18 mouse cellular contexts compared by ENCODE assay signal in the genomic region with DNA sequence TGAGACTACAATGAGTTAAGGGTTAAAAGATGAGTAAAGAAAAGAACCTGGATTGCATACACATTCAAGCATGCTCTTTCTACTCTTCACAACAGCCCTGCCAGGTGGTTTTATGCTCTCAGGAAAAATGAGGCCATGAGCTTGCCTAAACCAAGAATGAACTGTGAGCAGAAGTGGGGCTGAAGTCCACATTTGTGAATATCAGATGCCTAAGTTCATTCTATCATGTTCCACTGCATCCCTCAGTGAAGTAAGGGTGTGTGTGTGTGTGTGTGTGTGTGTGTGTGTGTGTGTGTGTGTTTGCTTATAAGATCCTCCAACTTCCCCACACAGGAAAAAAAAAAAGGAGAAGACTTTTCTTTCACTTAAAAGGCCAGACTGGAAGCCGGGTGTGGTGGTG. TPM values are rescaled to one million over a fixed set of nuclear protein-coding genes. Genes with fewer than 3 reads are reported as not detected.
DNase-seq lines count a peak whose midpoint lies in the region; ATAC-seq lines count a peak whose summit lies in the region.
"Had no signal": no experiment of that assay in that cellular context is flagged by ENCODE, and none has a peak within 500 bp of the region (broad histone marks: within the 10 kb centered on the region; RNA-seq: fewer than 3 reads in every experiment).

No protein-coding gene starts in this region.

- no peak overlapping the region for H3K4me3 ChIP-seq in intestine, embryonic 16.5 days (ENCODE audit: low read length)
- no peak overlapping the region for H3K4me3 ChIP-seq in hindbrain, embryonic 10.5 days
- H3K4me3 ChIP-seq: embryonic facial prominence, embryonic 10.5 days; embryonic facial prominence, embryonic 12.5 days; forebrain, embryonic 13.5 days; forebrain, embryonic 15.5 days had no signal

- no peaks in the 10 kb centered on the region for H3K27me3 ChIP-seq in intestine, embryonic 16.5 days (replicated peaks; ENCODE audit: control insufficient read depth, insufficient read depth, low read length)
- H3K27me3 ChIP-seq in hindbrain, embryonic 10.5 days (ENCODE audit: insufficient read depth, poor library complexity, severe bottlenecking), result peaks cover 6% of the 10 kb centered on the region
- H3K27me3 ChIP-seq: forebrain, embryonic 15.5 days had no signal

- H3K4me1 ChIP-seq in intestine, embryonic 16.5 days (ENCODE audit: control insufficient read depth, insufficient read depth, low read length), result no peaks in the 10 kb centered on the region
- no peaks in the 10 kb centered on the region for H3K4me1 ChIP-seq in hindbrain, embryonic 10.5 days (replicated peaks)
- H3K4me1 ChIP-seq: embryonic facial prominence, embryonic 10.5 days; embryonic facial prominence, embryonic 12.5 days; forebrain, embryonic 13.5 days; forebrain, embryonic 15.5 days had no signal

- WGBS in intestine, embryonic 16.5 days, result 71% methylated on average over 1 of the region's 1 CpGs
- WGBS in hindbrain, embryonic 10.5 days, result 91% methylated on average over 1 of the region's 1 CpGs

- ATAC-seq in intestine, embryonic 16.5 days, result peak; percentile 60
- 0 out of 2 replicates have a peak, but pooled peaks have one; percentile 27 for ATAC-seq in megakaryocyte, adult 5-6 weeks (ENCODE audit: poor library complexity, severe bottlenecking)
- ATAC-seq: forebrain, embryonic 13.5 days; forebrain, embryonic 15.5 days had no signal

- intact Hi-C loops in left cerebral cortex, postnatal 10 days (cut with DNase I), result no loop called here

- H3K36me3 ChIP-seq in intestine, embryonic 16.5 days (ENCODE audit: control insufficient read depth, insufficient read depth, low read length), result no peaks in the 10 kb centered on the region
- no peaks in the 10 kb centered on the region for H3K36me3 ChIP-seq in hindbrain, embryonic 10.5 days
- H3K36me3 ChIP-seq: embryonic facial prominence, embryonic 10.5 days; embryonic facial prominence, embryonic 12.5 days; forebrain, embryonic 15.5 days had no signal

- DNase-seq in thymus, postnatal 0 days (ENCODE audit: low spot score), result peak; percentile 34
- DNase-seq in thymus, postnatal 14 days, result no peak
- no peak for DNase-seq in left cerebral cortex, postnatal 10 days (ENCODE audit: extremely low spot score in 1 of 2, low spot score in 2 of 2)
- DNase-seq in hindbrain, embryonic 10.5 days (ENCODE audit: low spot score), result no peak
- DNase-seq: adrenal gland, adult 8-10 months; adrenal gland, postnatal 14 days; adrenal gland, postnatal 36 days; cerebellum, adult 11-12 months; cerebellum, adult 2 months; cerebellum, adult 9-10 months; cerebellum, postnatal 10 days; cerebellum, postnatal 25 days had no signal

- no peak overlapping the region for H3K4me2 ChIP-seq in intestine, embryonic 16.5 days (ENCODE audit: low read depth, low read length)
- H3K4me2 ChIP-seq: embryonic facial prominence, embryonic 12.5 days; forebrain, embryonic 13.5 days; forebrain, embryonic 15.5 days had no signal

- no peak overlapping the region for H3K9ac ChIP-seq in intestine, embryonic 16.5 days (ENCODE audit: low read depth, low read length)
- H3K9ac ChIP-seq: embryonic facial prominence, embryonic 12.5 days; forebrain, embryonic 13.5 days; forebrain, embryonic 15.5 days had no signal

- no peak overlapping the region for H3K27ac ChIP-seq in intestine, embryonic 16.5 days (ENCODE audit: low read length)
- H3K27ac ChIP-seq in hindbrain, embryonic 10.5 days, result no peak overlapping the region
- H3K27ac ChIP-seq: embryonic facial prominence, embryonic 10.5 days; embryonic facial prominence, embryonic 12.5 days; forebrain, embryonic 13.5 days; forebrain, embryonic 15.5 days had no signal

- no peaks in the 10 kb centered on the region for H3K9me3 ChIP-seq in intestine, embryonic 16.5 days (ENCODE audit: control insufficient read depth, low read length)
- H3K9me3 ChIP-seq in hindbrain, embryonic 10.5 days, result no peaks in the 10 kb centered on the region
- H3K9me3 ChIP-seq: embryonic facial prominence, embryonic 10.5 days; embryonic facial prominence, embryonic 12.5 days; forebrain, embryonic 13.5 days; forebrain, embryonic 15.5 days had no signal

RNA-seq across cellular contexts. Expression of a gene that starts 5.3 kb away (rescaled TPM):
- 60.8 and 65.8 TPM in 2 replicates for polyA plus RNA-seq in thymus, postnatal 0 days (2015; fragmentation: Nextera tagmentation; extraction: Ambion mirVana)
- 30.4 and 30.5 TPM in 2 replicates for polyA plus RNA-seq in intestine, embryonic 16.5 days (2015; fragmentation: Nextera tagmentation; extraction: Ambion mirVana)
- 10.6 and 14.0 TPM in 2 replicates for total RNA-seq in megakaryocyte, adult 5-6 weeks (2015)
- 20.3 and 20.7 TPM in 2 replicates for total RNA-seq in megakaryocyte, adult 5-6 weeks (2017)
- under 1 TPM in 1 of 2 experiments, not detected in 1; 0.26 TPM for total RNA-seq in left cerebral cortex, postnatal 10 days (2021)
- polyA plus RNA-seq in hindbrain, embryonic 10.5 days (2016; fragmentation: Nextera tagmentation; extraction: Ambion mirVana), result 1.3 TPM in 2 replicates

Comparison
In these comparisons a context has a peak if more than half of its experiments do, and no peak if none do; other contexts are left out.
1. RNA of a gene that starts 5.3 kb away (polyA plus RNA-seq): 60.8 to 65.8 TPM in thymus, postnatal 0 days and 30.4 to 30.5 TPM in intestine, embryonic 16.5 days; 1.3 TPM in hindbrain, embryonic 10.5 days; every median in the first group is over 10 times any median in the second.